Mouse (Mus musculus): ENCODE measurements at regions not wholly inside any gene's neighbourhood (a gene's known extent, or its start where the extent isn't known, plus 50 kb on each side); places are given as distances from the start of the nearest gene placed in this dataset.
A peak's percentile ranks its signal among the peaks of the same experiment; 100 is the strongest.
"Not testable (repeated sequence)": the region's sequence is repeated elsewhere in the genome, so short reads cannot be mapped to it uniquely, and the experiment has no call there.

DNA sequence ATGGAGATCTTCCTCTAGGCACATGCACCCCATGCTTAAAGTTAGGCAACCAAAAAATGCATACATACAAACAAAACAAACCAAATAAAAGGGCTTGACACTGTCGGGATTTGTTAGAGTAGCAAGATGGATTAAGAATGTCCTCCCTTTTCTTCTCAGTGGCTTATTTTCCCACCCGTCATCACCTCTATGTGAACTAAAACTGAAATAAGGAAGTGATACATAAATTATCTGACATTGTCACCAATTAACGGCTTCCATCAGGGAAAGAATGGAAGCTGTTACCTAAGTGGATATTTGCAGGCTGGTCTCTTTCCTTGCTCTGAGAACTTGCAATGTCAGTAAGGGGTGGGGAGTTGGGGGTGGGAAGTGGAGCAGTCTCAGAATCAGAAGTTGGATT, 541.5 kb downstream of the Diaph3 start:
- DNase-seq = no peak

DNA sequence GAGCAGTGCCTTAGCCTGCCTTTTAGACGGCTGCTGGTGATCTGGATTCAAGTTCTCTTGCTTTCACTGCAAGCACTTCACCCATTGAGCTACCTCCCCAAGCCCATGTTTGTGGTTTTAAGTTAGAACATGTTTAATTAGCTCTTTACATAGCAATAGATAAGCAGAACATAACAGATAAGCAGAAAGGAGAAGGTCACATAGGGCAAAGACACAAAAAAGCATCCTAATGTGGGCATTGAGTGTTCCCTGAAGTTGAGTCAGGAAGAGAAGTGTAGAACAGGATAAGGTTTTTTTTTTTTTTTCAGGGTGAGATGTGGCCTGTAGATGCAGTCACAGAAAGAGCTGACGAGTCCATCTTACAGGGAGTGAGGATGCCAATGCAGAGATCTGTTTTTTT, 552.5 kb downstream of the Diaph3 start:
- no peak for DNase-seq

DNA sequence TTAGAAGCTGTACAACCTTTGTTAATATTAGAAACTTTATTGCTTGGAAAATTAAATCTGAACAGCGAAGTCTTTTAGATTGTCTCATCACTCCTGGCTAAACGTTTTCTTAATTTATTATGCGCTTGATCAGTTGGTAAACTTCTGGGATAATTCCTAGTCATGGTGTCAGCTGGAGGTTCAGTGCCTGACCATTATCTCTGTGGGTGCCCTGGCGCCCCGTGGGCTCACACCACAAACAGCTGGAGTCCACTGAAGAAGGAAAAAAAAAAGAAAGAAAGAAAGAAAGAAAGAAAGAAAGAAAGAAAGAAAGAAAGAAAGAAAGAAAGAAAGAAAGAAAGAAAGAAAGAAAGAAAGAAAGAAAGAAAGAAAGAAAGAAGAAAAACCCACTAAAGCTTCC, 555.1 kb downstream of the Diaph3 start:
- not testable (repeated sequence) for DNase-seq

DNA sequence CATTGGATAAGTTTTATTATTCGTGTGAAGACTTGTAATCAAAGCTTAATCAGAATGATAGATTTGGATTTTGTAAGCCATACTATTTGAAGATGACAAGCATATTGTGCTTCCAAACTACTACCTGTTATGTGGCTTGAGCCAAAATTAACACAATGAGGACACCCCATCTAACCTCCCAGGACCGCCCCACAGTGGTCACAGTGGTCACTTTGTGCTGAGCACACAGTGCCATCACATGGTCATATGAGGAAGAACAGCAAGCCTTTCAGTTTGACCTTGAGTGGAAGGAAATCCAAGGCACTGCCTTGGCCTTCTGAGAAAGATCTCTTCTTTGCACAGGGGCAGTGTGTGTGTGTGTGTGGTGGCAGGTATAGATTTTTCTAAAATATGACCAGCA, 578.3 kb downstream of the Diaph3 start:
- DNase-seq = peak; percentile 23

DNA sequence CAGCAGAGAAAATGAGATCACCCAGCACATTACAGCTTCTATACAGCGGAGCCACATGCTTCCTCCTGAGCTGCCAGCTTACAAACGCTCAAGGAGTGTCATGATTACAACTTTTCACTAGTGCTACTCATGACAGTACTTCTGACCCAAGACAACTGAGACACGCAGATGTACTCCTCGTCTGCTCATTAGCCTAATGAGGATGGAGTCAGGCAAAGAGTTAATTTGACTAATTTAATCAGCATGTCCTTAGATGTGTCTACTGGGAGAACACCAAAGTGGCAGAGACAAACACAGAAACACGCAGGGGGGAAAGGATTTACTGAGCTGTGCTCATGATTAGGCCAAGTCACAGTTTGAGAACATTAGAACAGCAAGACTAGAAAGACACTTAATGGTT, 603.0 kb downstream of the Diaph3 start:
- DNase-seq = no peak

DNA sequence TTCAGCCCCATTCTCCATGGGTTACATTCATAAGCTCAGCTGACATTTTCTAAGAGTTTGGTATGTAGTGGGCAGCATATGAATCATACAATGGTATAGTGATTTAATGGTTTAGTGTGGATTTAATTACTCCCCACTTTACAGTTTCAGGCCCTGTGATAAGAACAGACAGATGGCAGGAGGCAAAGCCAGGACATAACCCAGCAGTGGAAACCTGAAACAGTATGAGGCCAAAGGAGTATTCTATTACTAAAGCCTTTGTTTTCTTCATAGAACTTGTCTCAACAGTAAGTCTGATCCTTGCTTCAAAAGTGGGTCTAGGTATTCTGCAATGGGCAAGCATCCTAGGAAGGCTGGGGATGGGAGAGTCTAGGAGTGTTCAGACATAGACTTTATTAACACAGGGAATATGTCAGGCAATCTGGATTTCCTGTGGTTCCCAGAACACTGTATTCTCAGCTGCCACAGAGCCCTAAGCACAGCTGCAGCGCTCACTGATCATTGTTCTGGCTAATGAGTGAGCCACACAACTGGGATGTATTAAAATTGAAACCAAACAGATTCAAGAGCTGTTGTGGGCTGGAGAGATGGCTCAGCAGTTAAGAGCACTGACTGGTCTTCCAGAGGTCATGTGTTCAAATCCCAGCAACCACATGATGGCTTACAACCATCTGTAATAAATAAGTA, 604.6 kb downstream of the Diaph3 start:
- DNase-seq = no peak

DNA sequence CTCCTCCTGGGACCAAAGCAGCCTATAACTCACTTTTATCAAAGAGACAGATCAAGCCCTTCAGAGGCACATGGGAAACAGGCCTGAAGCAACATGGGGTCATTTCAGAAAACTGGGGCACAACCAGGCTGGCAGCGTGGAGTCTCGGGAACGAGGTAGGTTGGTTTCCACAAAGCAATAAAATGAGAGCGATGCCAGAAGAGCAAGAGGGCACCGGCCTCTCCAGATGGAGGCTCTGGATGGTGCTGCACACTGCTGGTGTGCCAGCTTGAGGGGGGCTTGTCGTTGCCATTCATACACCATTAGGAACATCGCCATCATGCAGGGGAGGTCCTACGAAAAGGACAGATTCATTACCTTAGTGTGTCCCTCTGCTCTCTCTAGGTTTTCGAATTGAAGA, 630.6 kb downstream of the Diaph3 start:
- DNase-seq = no peak

DNA sequence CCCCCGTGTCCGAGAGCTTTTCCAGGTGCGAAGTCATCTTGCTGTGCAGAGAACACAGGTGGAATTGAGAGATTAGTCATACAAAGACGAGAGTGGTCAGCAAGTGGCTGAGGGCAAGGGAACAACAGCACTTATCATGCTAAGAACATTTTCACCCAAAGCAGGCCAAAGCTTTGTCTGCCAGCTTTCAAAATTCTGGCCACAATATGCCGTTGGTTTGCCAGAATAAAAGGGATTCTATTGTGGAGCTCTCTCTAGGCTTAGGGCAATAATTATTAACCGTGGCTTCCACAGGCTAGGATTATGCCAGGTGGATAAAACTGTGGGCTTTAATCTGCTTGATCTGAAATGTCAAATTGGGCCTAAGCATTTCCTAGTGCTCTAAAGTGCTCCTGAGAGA, 631.3 kb downstream of the Diaph3 start:
- no peak for DNase-seq

DNA sequence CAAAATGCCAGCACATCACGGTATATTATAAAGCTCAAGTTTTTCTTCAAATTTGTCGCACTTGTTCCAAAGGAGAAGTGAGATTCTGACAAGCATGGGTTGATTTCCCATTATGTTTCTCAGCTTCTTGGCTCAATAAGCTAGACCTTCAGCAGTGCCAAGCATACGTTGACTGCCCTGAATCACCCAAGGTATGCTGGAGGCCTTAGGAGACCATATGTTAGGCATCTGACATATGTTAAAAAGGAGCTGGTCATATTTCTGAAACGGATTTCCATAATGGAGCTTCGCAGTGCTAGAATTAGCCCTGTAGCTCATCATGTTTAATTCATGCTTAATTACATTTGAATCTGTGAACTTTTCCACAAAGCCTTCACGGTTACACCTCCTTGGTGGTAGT, 634.7 kb downstream of the Diaph3 start:
- no peak for DNase-seq

DNA sequence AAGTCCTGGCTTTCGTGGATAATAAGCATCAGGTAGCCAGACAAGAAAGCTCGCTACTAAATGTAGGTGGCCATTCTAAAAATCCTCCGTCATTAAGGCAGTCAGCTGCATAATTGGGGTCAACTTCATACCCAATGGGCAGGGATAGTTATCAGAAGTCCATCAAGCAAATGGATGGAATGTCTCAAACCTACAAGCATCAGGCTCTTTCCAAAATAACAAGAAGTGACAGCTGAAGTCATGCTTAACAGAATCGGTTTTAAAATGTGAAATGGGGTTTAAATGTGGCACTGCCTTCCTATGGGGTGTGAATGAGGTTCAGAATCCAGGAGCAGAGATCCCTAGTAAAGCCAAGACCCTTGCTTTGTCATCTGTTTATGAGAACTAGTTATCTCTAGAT, 650.2 kb downstream of the Diaph3 start:
- DNase-seq = no peak

DNA sequence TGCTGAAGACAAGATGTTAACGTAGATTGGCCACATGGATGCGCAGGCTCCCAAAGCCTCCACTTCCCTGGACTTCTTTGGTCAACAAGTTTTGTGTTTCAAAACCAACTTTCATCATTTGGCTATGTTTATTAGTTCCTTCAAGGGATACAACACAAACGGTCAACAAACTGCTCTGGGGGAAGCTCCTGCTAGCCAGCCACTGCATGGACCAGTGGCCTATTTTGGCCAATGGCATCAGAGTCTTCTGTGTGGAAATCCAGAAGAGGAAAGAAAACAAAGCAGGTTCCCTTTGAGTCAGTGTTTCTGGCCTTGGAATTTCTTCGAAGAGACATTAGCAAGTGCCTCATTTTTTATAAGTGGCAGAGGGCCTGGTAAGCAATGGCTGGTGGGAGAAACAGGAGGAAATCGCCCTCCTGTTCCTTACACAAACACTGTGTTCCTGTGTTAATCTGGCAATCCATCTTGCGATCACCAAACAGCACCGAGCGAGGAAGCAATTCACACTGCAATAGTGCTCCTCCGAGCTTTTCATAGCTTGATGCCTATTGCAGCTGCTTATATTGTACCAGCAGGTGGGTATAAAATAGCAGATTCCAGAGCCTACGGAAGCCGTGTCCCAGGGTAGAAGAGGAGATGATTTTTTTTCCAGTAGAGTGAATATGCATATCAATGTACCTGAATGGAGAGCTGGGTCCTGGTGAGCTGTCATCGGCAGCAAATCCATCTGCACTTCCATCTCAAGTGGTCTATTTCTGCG, 651.0 kb downstream of the Diaph3 start:
- DNase-seq = no peak

DNA sequence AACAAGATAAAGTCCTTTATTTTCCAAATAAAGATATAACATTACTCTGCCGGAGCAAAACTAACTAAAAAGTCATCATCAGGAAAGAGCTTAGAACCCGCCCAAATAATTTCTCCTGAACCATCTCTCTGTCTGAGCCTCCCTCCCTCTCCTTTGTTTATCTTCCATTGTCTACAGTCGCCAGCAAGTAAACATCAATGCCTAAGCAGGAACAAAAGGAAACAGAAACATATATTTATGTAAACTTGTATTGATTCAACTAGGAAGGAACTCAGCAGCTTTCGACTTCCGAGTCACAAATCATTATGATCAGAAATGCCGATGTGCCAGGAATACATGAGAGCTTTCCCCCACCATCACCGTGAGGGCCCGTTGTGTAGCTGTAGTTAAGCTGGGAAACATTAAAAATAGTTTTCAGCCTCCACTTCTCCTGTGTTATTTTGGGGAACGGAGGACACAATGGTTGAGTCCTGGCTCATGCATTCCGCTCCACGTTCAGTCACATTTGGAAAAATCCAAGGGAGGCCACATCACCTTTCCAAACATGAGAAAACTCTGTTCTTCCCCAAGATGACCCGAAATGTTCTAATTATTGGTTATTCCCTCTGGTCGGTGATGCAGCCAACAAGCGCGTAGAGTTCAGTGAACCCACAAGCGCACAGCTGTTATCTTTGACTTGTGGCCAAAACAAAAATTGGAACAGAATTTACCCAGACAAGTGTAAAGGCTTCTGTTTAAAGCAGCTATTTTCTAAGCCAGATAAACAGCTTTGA, 651.8 kb downstream of the Diaph3 start:
- DNase-seq = no peak

DNA sequence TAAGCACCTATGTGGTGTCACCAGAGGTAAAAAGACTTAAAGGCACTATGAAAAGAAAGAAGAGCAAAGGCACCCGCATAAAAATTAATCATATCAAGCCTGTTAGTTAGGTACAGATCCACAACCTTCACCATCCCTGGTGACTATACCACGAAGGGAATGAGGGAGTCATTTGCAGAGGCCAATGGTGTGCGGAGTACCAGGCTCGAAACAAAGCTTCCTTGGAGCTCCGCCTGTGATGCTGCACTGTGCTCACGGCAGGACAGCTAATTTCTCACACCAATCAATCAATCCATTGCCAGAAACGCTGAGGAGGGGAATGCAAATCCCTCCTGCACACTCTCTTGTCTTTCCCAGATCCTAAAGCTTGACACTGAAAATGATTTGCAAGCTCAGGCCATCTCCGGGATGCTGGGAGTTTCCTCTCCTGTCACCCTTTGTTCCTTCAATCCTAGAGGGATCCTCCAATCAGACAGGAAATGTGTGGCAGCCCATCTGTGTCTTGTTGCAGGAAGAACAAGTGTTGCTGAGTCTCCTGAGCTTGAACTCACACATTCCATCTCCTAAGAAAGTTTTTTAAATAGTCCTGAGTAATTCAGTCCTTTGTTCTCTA, 653.6 kb downstream of the Diaph3 start:
- DNase-seq = no peak

DNA sequence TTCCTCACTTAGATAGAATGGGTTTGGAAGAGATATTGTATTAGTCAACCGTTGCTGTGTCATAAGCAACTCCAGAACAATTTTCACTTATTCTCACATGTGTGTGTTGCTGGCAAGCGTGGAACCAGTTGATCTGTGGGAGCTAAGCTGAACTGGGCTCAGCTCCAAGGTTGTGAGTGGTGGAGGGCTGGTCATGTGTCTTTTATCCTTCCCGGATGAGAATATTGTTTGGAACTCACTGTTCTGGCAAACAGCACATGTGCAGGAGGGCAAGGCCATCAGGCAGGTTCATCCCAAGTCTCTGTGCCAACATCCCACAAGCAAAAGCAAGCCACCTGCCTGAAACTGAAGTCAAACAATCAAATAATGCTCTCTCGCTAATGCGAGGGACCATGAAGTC, 656.8 kb downstream of the Diaph3 start:
- no peak for DNase-seq

DNA sequence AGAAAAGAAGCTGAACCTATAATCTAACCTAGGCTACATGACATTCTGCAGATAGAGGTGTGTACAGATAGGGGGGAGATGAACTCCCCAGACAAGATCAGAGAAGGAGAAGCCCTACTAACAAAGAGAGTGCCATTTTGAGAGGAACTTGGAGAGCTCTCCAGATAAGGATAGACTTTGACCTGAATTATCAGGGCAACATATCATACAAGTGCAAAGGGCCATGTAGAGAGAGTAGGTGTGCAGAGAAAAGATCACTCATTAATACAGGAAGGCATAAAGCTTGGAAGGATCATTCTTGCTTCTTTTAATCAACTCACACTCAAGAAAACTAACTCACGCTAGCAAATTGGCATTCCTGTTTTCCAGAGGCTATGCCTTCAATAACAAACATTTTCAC, 667.4 kb downstream of the Diaph3 start:
- no peak for DNase-seq

DNA sequence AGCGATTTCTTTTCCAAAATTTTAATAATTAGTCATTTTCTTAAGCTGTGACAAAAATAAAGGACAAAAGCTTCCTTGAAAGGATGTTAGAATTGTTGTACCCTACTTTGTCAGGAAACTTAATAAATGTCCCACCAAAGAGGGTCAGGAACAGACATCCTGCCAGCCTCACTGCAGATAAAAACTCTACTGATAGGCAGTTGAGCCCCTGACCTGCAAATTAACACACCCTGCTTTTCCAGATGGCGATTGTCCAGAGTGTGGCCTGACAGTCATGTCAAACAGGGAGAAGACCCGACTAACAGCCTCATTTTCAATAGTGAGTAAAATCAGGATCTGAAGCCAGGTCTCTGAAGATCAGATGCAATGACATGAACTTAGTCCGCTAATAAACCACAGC, 670.6 kb downstream of the Diaph3 start:
- DNase-seq = no peak

DNA sequence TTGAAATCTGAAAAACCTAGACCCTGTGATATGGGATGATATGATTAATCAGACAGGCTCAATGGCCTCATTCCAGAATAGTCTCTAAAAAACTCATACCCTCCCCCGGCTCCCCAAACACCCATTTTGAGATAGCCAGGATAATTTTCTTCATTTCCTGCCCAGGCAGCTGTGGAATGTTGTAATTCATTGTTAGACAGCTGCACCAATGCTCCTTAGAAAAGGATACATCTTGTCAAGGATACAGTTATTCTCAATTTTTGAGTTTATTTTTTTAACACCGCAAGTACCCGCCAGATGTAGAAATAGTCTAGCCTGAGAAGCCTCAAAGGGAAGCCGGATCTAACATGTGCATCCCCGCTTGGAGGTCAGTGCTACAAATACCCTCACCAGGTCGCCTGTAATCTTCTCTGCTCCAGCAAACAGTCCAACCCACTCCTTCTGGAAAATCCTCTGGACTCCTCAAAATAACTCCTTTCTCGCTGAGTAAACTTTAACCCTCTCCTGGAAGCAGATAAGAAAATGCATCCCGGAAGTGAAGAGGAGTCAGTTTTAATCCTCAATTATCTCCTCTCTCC, 673.1 kb downstream of the Diaph3 start:
- DNase-seq = no peak

DNA sequence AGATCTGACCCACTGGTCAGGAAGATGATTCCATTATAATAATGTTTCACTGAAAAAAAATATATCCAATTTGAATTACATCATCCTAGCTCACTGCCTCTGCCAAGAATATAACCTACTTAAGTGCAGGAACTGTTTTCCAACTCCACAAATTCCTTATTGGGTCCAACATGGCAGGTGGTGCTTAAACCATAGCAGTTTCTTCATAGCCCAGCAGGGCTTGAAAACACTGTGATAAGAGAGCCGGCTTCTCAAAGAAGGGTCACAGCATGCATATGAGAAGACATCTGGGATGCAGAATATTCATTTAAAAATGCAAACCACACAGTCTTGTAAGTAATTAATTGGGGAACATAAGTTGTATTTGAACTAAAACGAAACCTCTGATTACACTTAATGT, 677.6 kb downstream of the Diaph3 start:
- no peak for DNase-seq

DNA sequence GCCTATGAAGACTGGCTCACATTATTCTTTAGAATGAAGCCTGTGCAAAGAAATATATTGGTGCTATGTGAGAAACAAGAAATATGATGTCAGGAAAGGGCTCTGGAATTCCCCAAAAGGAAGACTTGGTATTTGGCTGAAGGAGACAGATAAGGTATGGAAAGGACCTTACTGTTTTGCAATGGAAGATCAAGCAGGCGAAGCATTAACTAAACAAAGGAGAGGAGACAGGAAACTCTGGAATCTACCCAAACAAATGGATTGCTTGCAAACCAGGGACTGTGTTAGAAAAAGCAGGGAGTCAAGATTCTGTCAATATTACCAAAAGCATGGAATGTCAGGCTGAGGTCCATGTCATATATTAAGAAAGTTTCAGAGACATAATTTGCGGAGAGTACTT, 687.9 kb downstream of the Diaph3 start:
- no peak for DNase-seq

DNA sequence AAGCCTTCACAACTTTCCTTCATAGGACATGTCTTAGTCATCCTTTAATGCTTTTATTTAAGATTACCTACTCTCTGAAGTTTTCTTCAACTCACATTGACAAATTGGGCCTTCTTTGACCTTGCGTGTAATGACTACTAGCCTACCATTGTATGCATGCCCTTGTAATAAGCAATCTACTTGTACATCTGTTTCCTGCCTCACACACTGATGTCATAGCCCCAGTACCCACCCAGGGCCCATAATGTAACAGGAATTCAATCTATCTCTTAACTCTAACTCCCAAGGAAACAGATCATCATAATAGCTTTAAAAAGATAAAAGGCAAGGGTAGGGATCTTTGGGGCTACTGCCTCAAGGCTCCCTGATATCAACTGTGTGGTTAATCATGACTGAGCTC, 690.4 kb downstream of the Diaph3 start:
- no peak for DNase-seq

DNA sequence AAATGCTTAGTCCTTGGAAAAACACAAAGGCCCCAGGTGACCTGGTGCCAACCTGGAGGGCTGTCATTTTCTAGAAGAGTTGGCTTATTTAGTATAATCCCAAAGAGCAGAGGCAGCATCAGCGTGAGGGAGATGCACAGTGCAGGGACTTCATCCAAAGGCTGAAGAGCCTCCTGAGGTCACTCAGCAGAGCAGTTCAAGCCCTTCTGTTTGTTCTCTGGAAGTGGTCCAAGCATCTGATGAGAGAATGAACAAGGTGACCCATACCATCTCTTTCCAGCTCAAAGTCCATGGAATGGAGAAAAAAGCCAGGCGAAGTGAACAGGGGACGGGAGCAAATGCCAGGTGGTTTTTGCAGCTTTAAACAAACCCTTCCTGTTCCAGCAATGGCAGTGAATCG, 695.9 kb downstream of the Diaph3 start:
- no peak for DNase-seq
